Mouse (Mus musculus) adrenal gland, postnatal 4 days (tissue): ENCODE data around the gene Gm28048. TPM values are rescaled to one million over a fixed set of nuclear protein-coding genes. Genes with fewer than 3 reads are reported as not detected.

Source experiments
- DNase-seq, 2 experiments: peaks; one replicate each; pipeline ENCODE4 v3.0.0; 2021 to 2022; ENCODE audit warnings: low spot score in 2 of 2, mixed read lengths in 2 of 2
- total RNA-seq, 2 experiments: library from RNA; stranded (reverse); gene quantifications; 2 replicates each; pipeline ENCODE4 v1.2.3; 2021

Gene Gm28048
- total RNA-seq, 2 experiments from 2014 or later: 45.7 to 50.1 TPM

DNA sequence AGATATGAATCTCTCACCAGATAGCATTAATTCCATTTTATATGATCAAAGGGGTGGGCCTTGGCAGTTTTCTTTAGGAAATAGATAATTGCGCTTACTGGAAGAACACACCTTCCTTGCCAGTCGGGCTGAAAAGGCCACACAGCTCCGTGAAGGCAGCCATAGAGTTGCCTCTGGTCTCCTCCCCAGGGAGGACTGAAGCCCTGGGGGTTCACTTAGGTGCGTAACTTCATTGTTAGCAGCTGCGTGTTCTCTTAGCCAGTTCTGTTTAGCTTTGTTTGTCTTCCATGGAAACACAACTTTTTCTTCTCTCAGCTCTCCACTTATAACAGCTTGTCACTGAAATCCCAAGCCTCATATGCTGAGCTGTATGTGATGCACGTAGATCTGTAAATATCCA is 89.4 kb downstream of the Gm28048 start:
- no peak for DNase-seq

GRCm38 (mm10) chr11:22891876-22892275 is 90.0 kb downstream of the Gm28048 start:
- no peak for DNase-seq

DNA sequence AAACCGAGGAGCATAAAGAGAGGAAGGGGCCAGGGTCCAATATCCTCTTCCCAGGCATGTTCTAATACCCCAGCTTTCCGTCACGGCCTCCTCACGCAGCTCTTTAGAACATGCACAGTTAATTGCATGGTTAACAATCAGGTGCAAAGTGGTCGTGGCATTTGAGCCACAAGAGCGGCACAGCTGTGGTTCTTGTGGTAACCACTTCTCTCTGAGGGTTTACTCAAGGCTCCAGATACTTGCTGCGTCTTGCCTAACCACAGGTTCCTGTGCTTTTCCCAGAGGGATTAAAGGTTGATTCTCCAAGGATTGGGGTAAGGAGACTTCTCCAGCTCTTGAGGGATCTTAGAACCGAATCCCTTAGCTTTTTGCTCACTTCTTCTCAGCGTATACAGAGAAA is 90.6 kb downstream of the Gm28048 start:
- no peak for DNase-seq

DNA sequence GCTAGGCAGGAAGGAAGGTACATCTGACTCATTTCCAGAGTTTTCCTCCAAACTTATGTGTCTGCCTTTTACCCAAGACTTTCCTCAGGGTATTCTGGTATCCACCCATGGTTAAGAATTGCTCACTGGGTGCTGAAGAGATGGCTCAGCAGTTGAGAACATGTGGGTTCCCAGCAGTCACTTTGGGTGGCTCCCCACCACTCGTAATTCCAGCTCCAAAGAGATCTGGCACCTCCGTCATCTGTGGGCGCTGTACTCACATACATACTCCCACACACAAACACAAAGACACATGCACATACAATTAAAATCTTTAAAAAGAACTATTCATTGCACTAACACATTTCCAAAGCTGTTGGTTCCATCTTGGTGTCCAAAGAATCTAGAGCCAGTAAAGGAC is 92.7 kb downstream of the Gm28048 start:
- DNase-seq: no peak

GRCm38 (mm10) chr11:22886991-22887390 is 94.9 kb downstream of the Gm28048 start:
- DNase-seq: no peak

DNA sequence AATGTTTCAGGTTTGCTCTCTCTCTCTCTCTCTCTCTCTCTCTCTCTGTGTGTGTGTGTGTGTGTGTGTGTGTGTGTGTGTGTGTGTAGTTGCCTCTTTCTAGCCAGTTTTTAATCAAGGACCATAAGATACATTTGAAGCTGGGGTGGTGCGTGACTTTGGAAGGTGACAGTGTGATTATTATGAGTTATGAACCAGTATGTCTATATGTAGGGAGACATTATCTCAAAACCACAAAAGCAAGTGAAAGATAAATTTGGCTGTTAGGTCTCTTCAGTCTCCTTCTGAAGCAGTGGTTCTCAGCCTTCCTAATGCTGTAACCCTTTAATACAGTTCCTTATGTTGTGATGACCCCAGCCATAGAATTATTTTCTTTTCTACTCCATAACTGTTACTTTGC is 96.5 kb downstream of the Gm28048 start:
- no peak for DNase-seq

DNA sequence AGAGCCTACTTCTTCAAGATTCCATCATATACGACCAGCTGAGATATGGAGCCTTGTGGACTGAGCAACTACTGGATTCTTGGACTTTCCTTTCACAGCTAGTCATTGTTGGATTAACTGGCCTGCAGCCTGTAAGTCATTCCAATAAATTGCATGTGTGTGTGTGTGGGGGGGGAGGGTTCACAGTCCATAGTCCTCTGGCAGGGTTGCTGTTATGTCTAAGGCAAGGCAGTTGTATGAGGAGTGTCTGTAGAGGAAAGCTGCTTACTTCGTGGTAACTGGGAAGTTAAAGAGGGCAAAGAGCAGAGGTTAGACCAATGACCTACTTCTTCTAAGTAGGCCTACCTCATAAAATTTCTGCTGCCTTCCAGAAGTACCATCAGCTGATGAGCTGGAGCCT is 98.2 kb downstream of the Gm28048 start:
- no peak for DNase-seq

DNA sequence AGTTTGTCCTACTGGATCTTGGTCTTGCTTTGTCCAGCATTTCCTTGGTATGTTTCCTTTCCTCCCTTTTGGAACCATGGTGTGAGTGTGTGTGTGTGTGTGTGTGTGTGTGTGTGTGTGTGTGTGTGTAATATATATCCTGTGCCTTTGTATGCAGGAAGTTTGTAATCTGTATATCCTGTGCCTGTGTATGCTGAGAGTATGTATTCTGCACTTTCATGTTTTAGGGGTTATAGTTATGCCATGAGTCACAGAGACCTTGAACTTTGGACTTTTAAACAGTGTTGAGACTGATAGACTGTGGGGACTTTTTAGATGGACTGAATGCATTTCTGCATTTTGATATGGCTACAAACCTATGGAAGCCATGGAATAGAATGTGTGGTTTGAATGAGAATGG is 99.0 kb downstream of the Gm28048 start:
- DNase-seq: no peak

- DNase-seq: no peak
Measured at GRCm38 (mm10) chr11:22880383-22881172, 101.3 kb downstream of the Gm28048 start.

DNA sequence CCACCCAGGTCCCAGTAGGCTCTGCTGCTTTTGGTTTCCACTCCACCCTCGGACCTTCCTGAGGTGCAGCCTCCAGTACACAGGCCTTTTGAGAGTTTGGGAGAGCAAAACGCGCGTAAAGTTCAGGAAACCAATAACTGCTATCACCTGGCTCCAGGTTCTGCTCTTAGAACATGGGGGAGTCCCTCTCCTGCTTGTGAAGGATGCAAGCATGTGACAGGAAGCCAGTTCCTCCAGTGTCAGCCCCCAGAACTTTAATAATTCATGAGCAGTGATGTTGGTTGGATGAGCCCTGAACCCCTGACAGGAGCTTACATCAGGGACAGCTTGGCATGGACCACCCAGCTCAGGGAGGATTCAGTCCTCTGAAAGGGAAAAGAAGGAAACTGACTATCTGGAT is 102.2 kb downstream of the Gm28048 start:
- no peak for DNase-seq

DNA sequence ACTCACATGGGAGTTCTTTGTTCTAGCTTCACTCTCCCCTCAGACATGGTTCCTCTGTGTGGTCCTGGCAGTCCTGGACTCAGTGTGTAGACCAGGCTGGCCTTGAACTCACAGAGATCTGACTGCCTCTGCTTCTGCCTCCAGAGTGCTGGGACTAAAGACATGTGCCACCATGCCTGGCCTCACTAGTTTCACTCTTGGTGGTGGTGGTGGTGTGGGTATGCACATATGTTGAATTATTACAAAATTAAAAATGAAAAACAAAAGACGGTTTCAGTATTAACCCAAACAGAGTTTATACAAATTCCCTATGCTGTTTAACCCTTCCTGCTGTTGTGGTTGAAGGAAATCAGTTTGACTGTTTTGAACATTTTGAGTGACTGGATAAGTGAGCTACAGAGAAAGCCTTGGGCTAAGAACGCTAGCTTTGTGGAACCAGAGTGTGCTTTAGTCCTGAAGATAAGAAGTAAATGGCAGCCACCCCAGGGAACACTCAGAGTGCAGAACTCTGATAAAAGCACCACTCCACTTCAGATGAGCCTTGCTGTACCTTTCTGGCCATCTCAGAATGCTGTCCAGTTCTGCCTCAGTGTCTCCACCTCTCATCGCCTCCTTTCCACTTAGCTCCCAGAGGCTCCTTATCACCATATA is 105.1 kb downstream of the Gm28048 start:
- DNase-seq: no peak

- DNase-seq: no peak
Measured at GRCm38 (mm10) chr11:22875279-22875678, 106.6 kb downstream of the Gm28048 start.

DNA sequence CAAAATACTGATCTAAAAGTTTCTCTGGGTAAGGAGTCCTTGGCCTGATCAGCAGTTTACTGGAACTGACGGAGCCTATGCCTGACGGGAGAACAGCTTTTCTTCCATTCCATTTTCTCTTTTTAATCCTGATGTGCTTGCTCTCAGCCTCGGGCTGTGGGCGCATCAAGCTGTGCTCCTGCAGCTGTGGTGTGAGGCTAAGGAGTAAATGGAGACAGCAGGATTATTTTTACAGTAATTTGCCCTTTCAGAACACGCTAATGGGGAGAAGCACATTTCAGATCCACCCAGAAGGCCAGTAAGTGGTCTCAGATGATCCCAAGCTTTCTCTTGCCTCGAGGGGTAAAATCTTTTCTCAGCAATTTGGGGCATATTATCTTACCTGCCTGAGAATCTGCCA is 107.1 kb downstream of the Gm28048 start:
- no peak for DNase-seq

DNA sequence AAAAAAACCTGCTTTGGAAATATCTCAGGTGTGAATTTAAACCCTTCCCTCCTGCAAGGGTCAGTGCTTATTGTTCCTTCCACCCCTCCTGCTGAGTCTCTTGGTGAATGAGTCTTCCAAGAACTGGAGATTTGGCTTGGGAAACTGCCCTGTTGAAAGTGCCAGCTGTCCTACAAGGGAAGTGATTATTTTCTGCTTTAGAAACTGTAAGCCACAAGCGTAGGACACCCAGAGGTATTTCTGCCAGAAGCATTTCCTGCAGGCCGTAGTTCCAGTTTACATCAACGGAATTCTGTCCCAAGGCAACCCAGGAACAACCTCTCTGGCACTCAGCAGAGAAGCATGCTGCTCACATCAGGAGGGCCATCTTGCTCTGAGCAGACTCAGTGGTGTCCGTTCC is 108.5 kb downstream of the Gm28048 start:
- no peak for DNase-seq

- DNase-seq: no peak
Measured at GRCm38 (mm10) chr11:22872307-22872680, 109.6 kb downstream of the Gm28048 start.

GRCm38 (mm10) chr11:22871628-22872306 is 110.1 kb downstream of the Gm28048 start:
- no peak for DNase-seq

GRCm38 (mm10) chr11:22868582-22868981 is 113.3 kb downstream of the Gm28048 start:
- no peak for DNase-seq

GRCm38 (mm10) chr11:22867691-22868090 is 114.2 kb downstream of the Gm28048 start:
- no peak for DNase-seq

- no peak for DNase-seq
Measured at GRCm38 (mm10) chr11:22865635-22866246, 116.1 kb downstream of the Gm28048 start.

- no peak for DNase-seq
Measured at GRCm38 (mm10) chr11:22864305-22865060, 117.4 kb downstream of the Gm28048 start.

DNA sequence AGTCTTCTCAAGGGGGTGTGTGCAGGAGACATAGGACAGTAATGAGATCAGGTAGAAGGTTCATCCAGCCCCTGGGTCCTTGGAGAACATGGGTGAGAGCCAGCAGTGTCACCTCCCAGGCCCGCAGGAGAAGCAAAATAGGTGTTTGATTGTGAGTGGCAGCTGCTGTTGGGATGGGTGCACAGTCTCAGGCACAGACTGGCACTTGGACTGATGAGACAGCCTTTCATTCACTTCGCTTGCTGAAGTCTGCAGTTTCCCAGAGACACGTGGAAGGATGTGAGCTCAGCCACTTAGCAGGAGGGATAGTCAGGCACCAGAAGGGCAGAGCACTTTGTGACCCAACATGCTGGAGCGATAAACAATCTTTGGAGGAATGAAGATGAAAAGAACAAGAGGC is 118.3 kb downstream of the Gm28048 start:
- DNase-seq: no peak
